Mouse (Mus musculus): ENCODE data around the gene Fam222a. TPM values are rescaled to one million over a fixed set of nuclear protein-coding genes. Genes with fewer than 3 reads are reported as not detected.

The Fam222a gene
- polyA plus RNA-seq, 1 experiment from 2014 or later, result 0.46 TPM

DNA sequence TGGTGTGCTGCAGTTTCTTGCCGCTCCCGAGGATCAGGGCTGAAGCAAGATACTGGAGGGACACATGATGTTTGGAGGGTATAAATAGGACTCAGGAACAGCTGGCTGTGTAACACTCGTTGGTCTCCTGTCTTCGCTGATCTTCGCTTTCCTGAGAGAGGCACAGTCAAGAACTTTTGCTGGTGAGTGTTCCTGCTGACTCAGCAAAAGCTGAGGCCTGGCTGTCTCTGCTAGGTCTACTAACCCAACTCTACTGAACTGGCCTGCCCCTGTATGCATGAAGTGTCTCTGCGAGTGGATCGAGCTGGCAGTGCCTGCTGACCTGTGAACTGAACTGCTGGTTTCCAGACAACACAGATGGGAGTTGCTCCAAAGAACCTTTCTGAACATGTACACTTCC is 3.8 kb upstream of the Fam222a start:
- H3K27me3 ChIP-seq, result peaks cover 11% of the 10 kb centered on the region
- no peaks in the 10 kb centered on the region for H3K9me3 ChIP-seq
- no peak overlapping the region for H3K4me3 ChIP-seq
- no peak overlapping the region for H3K9ac ChIP-seq
- whole genome bisulfite sequencing, result 92% methylated on average over 7 of the region's 7 CpGs
- H3K4me1 ChIP-seq, result peaks cover 30% of the 10 kb centered on the region
- ATAC-seq (ENCODE audit: insufficient number of reproducible peaks, low FRiP score, low TSS enrichment, low read depth), result no peak
- H3K4me2 ChIP-seq, result no peak overlapping the region
- no peak overlapping the region for H3K27ac ChIP-seq
- no peaks in the 10 kb centered on the region for H3K36me3 ChIP-seq

DNA sequence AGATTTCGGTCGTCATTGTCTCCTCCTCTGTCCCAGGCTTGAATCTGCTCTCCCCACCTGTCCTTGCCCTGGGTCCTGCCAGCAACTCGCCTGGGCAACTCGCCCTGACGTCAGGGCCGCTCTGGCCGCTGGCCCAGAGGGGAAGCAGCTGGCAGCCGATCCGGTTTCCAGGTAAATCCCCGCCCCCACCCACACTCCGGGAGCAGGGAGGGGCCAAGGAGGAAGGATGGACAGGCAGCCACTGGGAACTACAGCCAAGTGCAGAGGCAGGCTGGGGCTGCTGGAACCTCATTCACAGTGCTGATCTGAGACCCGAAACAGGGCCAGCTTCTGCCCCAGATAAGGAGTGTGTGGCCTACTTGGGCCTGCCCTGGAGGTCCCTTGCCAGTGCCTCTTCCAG is 2.5 kb upstream of the Fam222a start:
- 6% methylated on average over 12 of the region's 12 CpGs for WGBS
- Histone ChIP-seq H3K9ac (no peak overlapping the region), H3K4me2 (no peak overlapping the region)

DNA sequence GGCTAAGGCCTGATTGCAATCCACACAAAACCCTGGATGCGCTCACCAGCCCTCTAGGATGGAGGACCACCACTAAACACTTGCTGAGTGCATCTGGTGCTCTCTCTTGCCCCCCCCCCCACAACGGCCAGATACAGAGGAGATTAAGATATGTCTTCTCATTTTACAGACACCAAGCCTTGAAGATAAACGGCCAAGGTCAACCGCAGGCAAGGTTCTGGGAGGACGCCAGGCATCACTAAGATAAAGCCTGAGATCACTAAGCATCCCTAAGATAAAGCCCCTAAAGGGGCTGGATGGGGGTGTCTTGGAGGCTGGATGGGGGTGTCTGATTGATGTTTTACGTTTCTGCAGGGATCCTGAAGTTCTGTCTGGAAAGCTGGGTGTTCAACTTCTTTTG is 2.1 kb upstream of the Fam222a start:
- Histone ChIP-seq H3K4me1 (peaks cover 40% of the 10 kb centered on the region), H3K36me3 (no peaks in the 10 kb centered on the region), H3K9ac (no peak overlapping the region), H3K4me2 (no peak overlapping the region), H3K27ac (no peak overlapping the region), H3K4me3 (no peak overlapping the region), H3K9me3 (no peaks in the 10 kb centered on the region), H3K27me3 (peaks cover 26% of the 10 kb centered on the region)
- ATAC-seq (ENCODE audit: insufficient number of reproducible peaks, low FRiP score, low TSS enrichment, low read depth), result no peak
- 67% methylated on average over 6 of the region's 6 CpGs for WGBS

More for the DNA sequence above, 2.5 kb upstream of the Fam222a start:
- H3K9me3 ChIP-seq, result no peaks in the 10 kb centered on the region
- peaks cover 41% of the 10 kb centered on the region for H3K4me1 ChIP-seq
- no peaks in the 10 kb centered on the region for H3K36me3 ChIP-seq
- H3K4me3 ChIP-seq, result no peak overlapping the region
- no peak overlapping the region for H3K27ac ChIP-seq
- no peak for ATAC-seq (ENCODE audit: insufficient number of reproducible peaks, low FRiP score, low TSS enrichment, low read depth)
- peaks cover 21% of the 10 kb centered on the region for H3K27me3 ChIP-seq

GRCm38 (mm10) chr5:114566461-114566860 is 1.4 kb upstream of the Fam222a start:
- no peak for ATAC-seq (ENCODE audit: insufficient number of reproducible peaks, low FRiP score, low TSS enrichment, low read depth)
- no peak overlapping the region for H3K27ac ChIP-seq
- peaks cover 33% of the 10 kb centered on the region for H3K27me3 ChIP-seq
- no peak overlapping the region for H3K9ac ChIP-seq
- WGBS, result 80% methylated on average over 10 of the region's 10 CpGs
- H3K4me2 ChIP-seq, result no peak overlapping the region
- no peaks in the 10 kb centered on the region for H3K36me3 ChIP-seq
- H3K9me3 ChIP-seq, result no peaks in the 10 kb centered on the region
- H3K4me3 ChIP-seq, result no peak overlapping the region
- H3K4me1 ChIP-seq, result peaks cover 46% of the 10 kb centered on the region

- Histone ChIP-seq H3K27ac (0 out of 2 replicates have a peak overlapping the region, but pooled peaks have one; percentile 51), H3K9ac (peak overlapping the region; percentile 50; the same call in 1 of the 2 replicates), H3K4me2 (peak overlapping the region; percentile 100), H3K36me3 (no peaks in the 10 kb centered on the region), H3K4me1 (peaks cover 52% of the 10 kb centered on the region), H3K4me3 (peak overlapping the region; percentile 76), H3K27me3 (peaks cover 39% of the 10 kb centered on the region), H3K9me3 (no peaks in the 10 kb centered on the region)
- under 1% methylated on average over 51 of the region's 52 CpGs for WGBS
- ATAC-seq (ENCODE audit: insufficient number of reproducible peaks, low FRiP score, low TSS enrichment, low read depth), result peak; percentile 90
Measured at GRCm38 (mm10) chr5:114567075-114567517, 720 bp upstream of the Fam222a start.

- H3K27ac ChIP-seq, result no peak overlapping the region
- no peak overlapping the region for H3K4me3 ChIP-seq
- no peak for ATAC-seq (ENCODE audit: insufficient number of reproducible peaks, low FRiP score, low TSS enrichment, low read depth)
- H3K27me3 ChIP-seq, result peaks cover 56% of the 10 kb centered on the region
- H3K9me3 ChIP-seq, result no peaks in the 10 kb centered on the region
- H3K4me1 ChIP-seq, result peaks cover 56% of the 10 kb centered on the region
- peak overlapping the region; percentile 1; the same call in 1 of the 2 replicates for H3K4me2 ChIP-seq
- WGBS, result 26% methylated on average over 5 of the region's 5 CpGs
- H3K9ac ChIP-seq, result no peak overlapping the region
- H3K36me3 ChIP-seq, result no peaks in the 10 kb centered on the region
Measured at GRCm38 (mm10) chr5:114568818-114569217, 1.0 kb downstream of the Fam222a start.

DNA sequence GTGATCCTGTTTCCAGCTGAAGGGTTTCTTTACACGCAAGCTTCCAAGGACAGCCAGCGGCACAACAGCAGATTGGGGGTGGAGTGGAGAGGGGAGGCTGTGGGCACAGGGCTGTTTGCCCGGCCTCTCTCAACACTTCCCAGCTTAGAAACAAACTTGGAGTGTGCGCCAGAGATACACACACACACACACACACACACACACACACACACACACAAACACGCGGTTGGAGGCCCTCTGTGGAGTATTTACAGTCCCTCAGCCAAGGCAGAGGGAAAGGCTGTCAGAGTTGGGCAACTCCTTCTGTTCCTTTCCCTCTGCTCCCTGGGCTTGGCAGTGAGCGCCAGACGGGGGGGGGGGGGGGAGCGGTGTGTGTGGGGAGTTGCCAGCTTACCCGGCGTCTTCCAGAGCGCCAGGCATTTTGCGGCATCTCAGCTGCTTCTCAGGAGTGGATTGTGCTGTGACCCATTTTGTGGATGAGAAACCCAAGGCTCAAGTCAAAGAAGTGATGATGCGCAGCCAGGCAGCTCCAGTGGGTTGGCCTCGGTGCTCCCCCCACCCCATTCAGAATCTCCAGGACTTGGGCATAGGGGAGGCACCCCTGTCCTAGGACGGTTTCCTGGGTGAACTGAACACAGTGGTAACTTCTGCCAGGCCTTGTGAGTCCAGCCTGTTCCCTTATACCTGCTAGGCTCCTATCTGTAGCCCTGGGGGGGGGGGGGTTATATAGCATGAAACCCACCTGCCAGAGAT is 2.3 kb downstream of the Fam222a start:
- ATAC-seq (ENCODE audit: insufficient number of reproducible peaks, low FRiP score, low TSS enrichment, low read depth), result no peak
- 24% methylated on average over 12 of the region's 16 CpGs for WGBS

GRCm38 (mm10) chr5:114570791-114571450 is 3.1 kb downstream of the Fam222a start:
- Histone ChIP-seq H3K27ac (no peak overlapping the region), H3K9ac (no peak overlapping the region), H3K4me2 (peak overlapping the region; percentile 60), H3K4me1 (peaks cover 55% of the 10 kb centered on the region), H3K9me3 (no peaks in the 10 kb centered on the region), H3K4me3 (peak overlapping the region; percentile 39), H3K36me3 (no peaks in the 10 kb centered on the region), H3K27me3 (peaks cover 65% of the 10 kb centered on the region)
- WGBS, result 6% methylated on average over 14 of the region's 14 CpGs
- ATAC-seq (ENCODE audit: insufficient number of reproducible peaks, low FRiP score, low TSS enrichment, low read depth), result no peak

More for the DNA sequence above, 2.3 kb downstream of the Fam222a start:
- H3K9me3 ChIP-seq, result no peaks in the 10 kb centered on the region
- H3K4me3 ChIP-seq, result peak overlapping the region; percentile 1; the same call in 1 of the 2 replicates
- H3K4me2 ChIP-seq, result no peak overlapping the region
- H3K36me3 ChIP-seq, result no peaks in the 10 kb centered on the region
- H3K27me3 ChIP-seq, result peaks cover 65% of the 10 kb centered on the region
- H3K27ac ChIP-seq, result no peak overlapping the region
- H3K9ac ChIP-seq, result no peak overlapping the region
- peaks cover 54% of the 10 kb centered on the region for H3K4me1 ChIP-seq

- Histone ChIP-seq H3K27me3 (peaks cover 65% of the 10 kb centered on the region), H3K9ac (no peak overlapping the region), H3K4me3 (peak overlapping the region; percentile 39), H3K4me2 (peak overlapping the region; percentile 60), H3K27ac (no peak overlapping the region), H3K9me3 (no peaks in the 10 kb centered on the region), H3K36me3 (no peaks in the 10 kb centered on the region), H3K4me1 (peaks cover 55% of the 10 kb centered on the region)
- ATAC-seq (ENCODE audit: insufficient number of reproducible peaks, low FRiP score, low TSS enrichment, low read depth), result no peak
- 1% methylated on average over 39 of the region's 39 CpGs for WGBS
Measured at GRCm38 (mm10) chr5:114571451-114572030, 3.7 kb downstream of the Fam222a start.

DNA sequence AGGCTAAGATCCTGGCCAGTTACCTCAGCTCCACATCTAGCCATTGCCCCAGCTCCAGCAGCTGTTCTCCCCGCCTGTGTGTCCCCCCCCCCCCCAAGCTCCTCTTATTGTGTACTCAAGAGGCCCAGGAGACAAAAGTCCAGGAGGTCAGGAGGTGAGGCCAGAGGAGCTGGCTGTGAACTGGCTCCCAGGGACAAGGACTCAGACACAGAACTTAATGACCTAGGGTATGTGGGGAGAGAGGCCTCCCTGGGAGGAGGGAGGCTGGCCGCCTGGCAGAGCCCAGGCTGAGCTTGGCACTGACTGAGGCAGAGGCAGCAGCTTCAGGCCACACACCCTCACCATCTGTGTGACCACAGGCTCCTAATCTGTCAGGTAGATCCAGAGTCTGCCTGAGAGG is 5.2 kb downstream of the Fam222a start:
- Histone ChIP-seq H3K27me3 (peaks cover 64% of the 10 kb centered on the region), H3K27ac (no peak overlapping the region), H3K36me3 (no peaks in the 10 kb centered on the region), H3K9ac (no peak overlapping the region), H3K4me3 (no peak overlapping the region), H3K4me2 (no peak overlapping the region), H3K4me1 (peaks cover 47% of the 10 kb centered on the region), H3K9me3 (no peaks in the 10 kb centered on the region)
- WGBS, result 51% methylated on average over 2 of the region's 2 CpGs
- ATAC-seq (ENCODE audit: insufficient number of reproducible peaks, low FRiP score, low TSS enrichment, low read depth), result no peak

- Histone ChIP-seq H3K9ac (no peak overlapping the region), H3K4me2 (no peak overlapping the region), H3K36me3 (no peaks in the 10 kb centered on the region), H3K27me3 (peaks cover 53% of the 10 kb centered on the region), H3K9me3 (no peaks in the 10 kb centered on the region), H3K4me3 (no peak overlapping the region), H3K4me1 (peaks cover 37% of the 10 kb centered on the region), H3K27ac (no peak overlapping the region)
- no peak for ATAC-seq (ENCODE audit: insufficient number of reproducible peaks, low FRiP score, low TSS enrichment, low read depth)
- WGBS, result 59% methylated on average over 12 of the region's 12 CpGs
Measured at GRCm38 (mm10) chr5:114573920-114574628, 6.3 kb downstream of the Fam222a start.

Data from limb, embryonic 15.5 days (tissue).